Mouse (Mus musculus) heart, embryonic 11.5 days (tissue): ENCODE results near the gene Kif6. TPM values are rescaled to one million over a fixed set of nuclear protein-coding genes. Genes with fewer than 3 reads are reported as not detected.

ENCODE experiments used
- ATAC-seq: fragments of 200-750 bp; cut with Nextera tagmentation; replicated peaks from 2 replicates; pipeline ENCODE4 v1.8.0; 2017; ENCODE audit warnings: moderate library complexity; ENCODE audit not compliant: insufficient number of reproducible peaks, low FRiP score, low TSS enrichment
- H3K27ac ChIP-seq: fragments of 300-500 bp; sonication (generic); 2 replicates; pipeline ENCODE4 v1.5.1; 2014; ENCODE audit warnings: mild to moderate bottlenecking, low read depth, low read length
- H3K27me3 ChIP-seq: fragments of 300-500 bp; sonication (generic); 2 replicates; pipeline ENCODE4 v1.6.1; 2014; ENCODE audit warnings: mild to moderate bottlenecking, low read length, mixed read lengths; ENCODE audit not compliant: control insufficient read depth, insufficient read depth
- H3K36me3 ChIP-seq: fragments of 300-500 bp; sonication (generic); 2 replicates; pipeline ENCODE4 v1.6.1; 2014; ENCODE audit warnings: mild to moderate bottlenecking, low read length, moderate library complexity, mixed read lengths; ENCODE audit not compliant: control insufficient read depth, insufficient read depth
- H3K4me1 ChIP-seq: fragments of 300-500 bp; sonication (generic); 2 replicates; pipeline ENCODE4 v1.6.1; 2014; ENCODE audit warnings: low read length; ENCODE audit not compliant: control insufficient read depth, insufficient read depth
- H3K4me2 ChIP-seq: fragments of 300-500 bp; sonication (generic); 2 replicates; pipeline ENCODE4 v1.6.1; 2014; ENCODE audit warnings: mild to moderate bottlenecking, moderate library complexity
- H3K4me3 ChIP-seq: fragments of 300-500 bp; sonication (generic); 2 replicates; pipeline ENCODE4 v1.5.1; 2014; ENCODE audit warnings: low read depth, low read length
- H3K9ac ChIP-seq: fragments of 300-500 bp; sonication (generic); 2 replicates; pipeline ENCODE4 v1.6.1; 2014; ENCODE audit warnings: mild to moderate bottlenecking, low read depth, low read length, moderate library complexity
- H3K9me3 ChIP-seq: fragments of 300-500 bp; sonication (generic); replicated peaks from 2 replicates; pipeline ENCODE4 v1.6.1; 2016; ENCODE audit warnings: low read length; ENCODE audit not compliant: control insufficient read depth
- WGBS: fragments of 180-500 bp; shearing (Covaris S2); extraction: QIAGEN DNeasy Blood & Tissue Kit; methylation state at CpG from one replicate; pipeline ENCODE4 v1.1.7; 2014; ENCODE audit not compliant: insufficient replicate concordance; 5-methylcytosine and 5-hydroxymethylcytosine counted together
- polyA plus RNA-seq: library from polyadenylated mRNA; unstranded; fragments of >200 nt; fragmentation: Nextera tagmentation; extraction: Ambion mirVana; gene quantifications from 2 replicates; pipeline ENCODE4 v1.2.1, GENCODE M21; 2014

The Kif6 gene
- polyA plus RNA-seq, 1 experiment from 2014 or later = 2.1 TPM

- WGBS = 58% methylated on average over 5 of the region's 5 CpGs
- H3K27me3 ChIP-seq = peaks cover 3% of the 10 kb centered on the region; the same call in 1 of the 2 replicates
- H3K4me3 ChIP-seq = no peak overlapping the region
- no peak overlapping the region for H3K27ac ChIP-seq
- no peak for ATAC-seq
- no peaks in the 10 kb centered on the region for H3K9me3 ChIP-seq
- 0 out of 2 replicates have a peak, but pooled peaks cover 6% of the 10 kb centered on the region for H3K4me1 ChIP-seq
- H3K9ac ChIP-seq = no peak overlapping the region
- no peak overlapping the region for H3K4me2 ChIP-seq
- H3K36me3 ChIP-seq = no peaks in the 10 kb centered on the region
These were observed 266.2 kb downstream of the Kif6 start for GRCm38 (mm10) chr17:49880919-49881744.

GRCm38 (mm10) chr17:49881796-49882195, 266.9 kb downstream of the Kif6 start:
- Histone ChIP-seq H3K4me3 (no peak overlapping the region), H3K9ac (no peak overlapping the region), H3K27me3 (0 out of 2 replicates have a peak, but pooled peaks cover 3% of the 10 kb centered on the region), H3K36me3 (no peaks in the 10 kb centered on the region), H3K27ac (no peak overlapping the region), H3K9me3 (no peaks in the 10 kb centered on the region), H3K4me1 (peaks cover 7% of the 10 kb centered on the region; the same call in 1 of the 2 replicates), H3K4me2 (no peak overlapping the region)
- ATAC-seq = no peak
- WGBS = 84% methylated on average over 7 of the region's 7 CpGs

- no peak for ATAC-seq
- Histone ChIP-seq H3K4me2 (no peak overlapping the region), H3K4me3 (no peak overlapping the region), H3K27ac (no peak overlapping the region), H3K27me3 (no peaks in the 10 kb centered on the region), H3K9me3 (no peaks in the 10 kb centered on the region), H3K36me3 (no peaks in the 10 kb centered on the region), H3K4me1 (peaks cover 14% of the 10 kb centered on the region; the same call in 1 of the 2 replicates), H3K9ac (no peak overlapping the region)
- WGBS = 79% methylated on average over 8 of the region's 8 CpGs
These were observed 268.3 kb downstream of the Kif6 start for GRCm38 (mm10) chr17:49883136-49883755.

- ATAC-seq = no peak
- H3K9ac ChIP-seq = no peak overlapping the region
- no peak overlapping the region for H3K4me2 ChIP-seq
- H3K4me1 ChIP-seq = peaks cover 16% of the 10 kb centered on the region; the same call in 1 of the 2 replicates
- no peaks in the 10 kb centered on the region for H3K36me3 ChIP-seq
- H3K27ac ChIP-seq = no peak overlapping the region
- WGBS = 60% methylated on average over 11 of the region's 11 CpGs
- no peaks in the 10 kb centered on the region for H3K27me3 ChIP-seq
- H3K9me3 ChIP-seq = no peaks in the 10 kb centered on the region
- no peak overlapping the region for H3K4me3 ChIP-seq
These were observed 270.1 kb downstream of the Kif6 start for GRCm38 (mm10) chr17:49885035-49885434.

- Histone ChIP-seq H3K9ac (no peak overlapping the region), H3K36me3 (no peaks in the 10 kb centered on the region), H3K4me1 (peaks cover 15% of the 10 kb centered on the region; the same call in 1 of the 2 replicates), H3K27ac (no peak overlapping the region), H3K9me3 (no peaks in the 10 kb centered on the region), H3K27me3 (no peaks in the 10 kb centered on the region), H3K4me3 (no peak overlapping the region), H3K4me2 (no peak overlapping the region)
- ATAC-seq = no peak; the same call in 1 of the 2 replicates
- WGBS = 25% methylated on average over 7 of the region's 7 CpGs
These were observed 274.7 kb downstream of the Kif6 start for GRCm38 (mm10) chr17:49889629-49890028.

GRCm38 (mm10) chr17:49890861-49891260, 275.9 kb downstream of the Kif6 start:
- H3K27ac ChIP-seq = no peak overlapping the region
- no peak for ATAC-seq
- H3K4me3 ChIP-seq = no peak overlapping the region
- peaks cover 10% of the 10 kb centered on the region; the same call in 1 of the 2 replicates for H3K4me1 ChIP-seq
- H3K9me3 ChIP-seq = no peaks in the 10 kb centered on the region
- no peak overlapping the region for H3K4me2 ChIP-seq
- H3K27me3 ChIP-seq = no peaks in the 10 kb centered on the region
- H3K9ac ChIP-seq = no peak overlapping the region
- no peaks in the 10 kb centered on the region for H3K36me3 ChIP-seq
- 80% methylated on average over 16 of the region's 16 CpGs for WGBS

- no peaks in the 10 kb centered on the region for H3K36me3 ChIP-seq
- no peak overlapping the region for H3K4me3 ChIP-seq
- H3K4me1 ChIP-seq = peaks cover 4% of the 10 kb centered on the region; the same call in 1 of the 2 replicates
- no peaks in the 10 kb centered on the region for H3K27me3 ChIP-seq
- WGBS = 86% methylated on average over 6 of the region's 6 CpGs
- H3K4me2 ChIP-seq = no peak overlapping the region
- no peaks in the 10 kb centered on the region for H3K9me3 ChIP-seq
- ATAC-seq = no peak
- no peak overlapping the region for H3K27ac ChIP-seq
- H3K9ac ChIP-seq = no peak overlapping the region
These were observed 277.5 kb downstream of the Kif6 start for GRCm38 (mm10) chr17:49892390-49892789.

- no peak overlapping the region for H3K27ac ChIP-seq
- H3K9ac ChIP-seq = no peak overlapping the region
- no peak overlapping the region for H3K4me2 ChIP-seq
- no peaks in the 10 kb centered on the region for H3K36me3 ChIP-seq
- no peak for ATAC-seq
- no peaks in the 10 kb centered on the region for H3K9me3 ChIP-seq
- H3K27me3 ChIP-seq = 0 out of 2 replicates have a peak, but pooled peaks cover 3% of the 10 kb centered on the region
- H3K4me1 ChIP-seq = peaks cover 1% of the 10 kb centered on the region; the same call in 1 of the 2 replicates
- no peak overlapping the region for H3K4me3 ChIP-seq
- 67% methylated on average over 6 of the region's 6 CpGs for WGBS
These were observed 279.5 kb downstream of the Kif6 start for GRCm38 (mm10) chr17:49894471-49894870.
